Mouse (Mus musculus) heart, postnatal 25 days (tissue): ENCODE data around the gene Cacnb4. TPM values are rescaled to one million over a fixed set of nuclear protein-coding genes. Genes with fewer than 3 reads are reported as not detected.
A peak's percentile ranks its signal among the peaks of the same experiment; 100 is the strongest.

ENCODE experiments used
- DNase-seq: peaks from one replicate; pipeline ENCODE4 v3.0.0; 2022; ENCODE audit warnings: low spot score
- intact Hi-C: fragments of 180-260 bp; cut with DNase I; formaldehyde crosslinking; loops from one replicate; pipeline ENCODE4 v1.15.1; 2025
- total RNA-seq, 2 experiments: library from RNA; stranded (reverse); gene quantifications; 2 replicates each; pipeline ENCODE4 v1.2.3; 2021

The Cacnb4 gene
- total RNA-seq, 2 experiments from 2014 or later: 0.36 to 1.2 TPM

GRCm38 (mm10) chr2:52607857-52608485 is 68.7 kb downstream of the Cacnb4 start:
- no peak for DNase-seq
- intact Hi-C loops: loop anchor here (5.0 kb wide), 1 partner anchor 386 kb away; no protein-coding TSS in a partner anchor

DNA sequence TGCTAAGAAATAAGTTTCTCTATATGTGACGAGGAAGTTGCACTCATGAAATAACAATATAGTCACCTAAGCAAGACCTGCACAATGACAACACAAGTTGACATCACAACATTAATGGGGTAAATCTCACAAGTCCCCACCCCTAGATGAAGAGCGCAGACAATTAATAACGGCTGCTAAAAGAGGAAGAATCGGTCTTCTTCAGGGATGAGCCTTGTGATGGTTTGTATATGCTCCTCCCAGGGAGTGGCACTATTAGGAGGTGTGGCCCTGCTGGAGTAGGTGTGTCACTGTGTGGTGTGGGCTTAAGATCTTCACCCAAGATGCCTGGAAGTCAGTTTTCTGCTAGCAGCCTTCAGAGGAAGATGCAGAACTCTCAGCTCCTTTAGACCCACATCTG is 70.3 kb downstream of the Cacnb4 start:
- DNase-seq: no peak
- intact Hi-C loops: loop anchor here (5.0 kb wide), 1 partner anchor 384 kb away; no protein-coding TSS in a partner anchor

- intact Hi-C loops: loop anchor here (1.0 to 5.0 kb wide), 2 partner anchors 343 to 383 kb away; no protein-coding TSS in a partner anchor
- DNase-seq: no peak
These were observed 71.3 kb downstream of the Cacnb4 start for GRCm38 (mm10) chr2:52605321-52605720.

GRCm38 (mm10) chr2:52604651-52605020 is 72.0 kb downstream of the Cacnb4 start:
- no peak for DNase-seq
- intact Hi-C loops: loop anchor here (1.0 to 5.0 kb wide), 2 partner anchors 342 to 382 kb away; no protein-coding TSS in a partner anchor

DNA sequence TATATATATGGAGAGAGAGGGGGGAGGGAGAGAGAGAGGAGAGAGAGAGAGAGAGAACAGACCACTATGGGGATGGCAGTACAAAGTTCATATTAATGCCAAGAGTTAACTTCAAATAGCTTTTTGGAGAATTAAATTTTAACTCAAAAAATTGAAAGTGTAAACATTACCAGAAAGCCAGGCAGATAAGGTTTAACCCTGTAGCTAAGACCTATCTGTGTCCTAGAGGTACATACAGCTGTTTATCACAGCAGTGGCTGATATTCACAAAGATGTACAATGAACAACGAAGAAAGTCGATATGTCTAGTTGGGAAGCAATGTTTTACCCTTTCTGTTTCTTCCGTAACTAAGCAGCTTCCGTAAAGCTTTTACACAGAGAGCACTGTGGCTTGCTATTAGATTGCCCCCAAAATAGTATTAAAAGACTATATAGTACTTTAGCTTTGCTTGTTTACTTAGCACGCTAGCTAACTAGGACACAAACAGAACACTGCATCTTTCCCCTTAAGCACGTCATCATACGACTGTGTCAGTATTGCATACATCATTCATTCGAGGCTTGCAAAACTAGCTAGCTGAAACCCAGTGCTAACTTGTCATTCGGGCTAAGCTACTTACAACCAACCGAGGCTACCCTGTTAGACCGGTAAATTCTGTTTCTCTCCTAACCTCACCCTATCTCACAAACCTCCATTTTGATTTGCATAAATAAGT is 72.5 kb downstream of the Cacnb4 start:
- intact Hi-C loops: no loop called here
- DNase-seq: no peak

DNA sequence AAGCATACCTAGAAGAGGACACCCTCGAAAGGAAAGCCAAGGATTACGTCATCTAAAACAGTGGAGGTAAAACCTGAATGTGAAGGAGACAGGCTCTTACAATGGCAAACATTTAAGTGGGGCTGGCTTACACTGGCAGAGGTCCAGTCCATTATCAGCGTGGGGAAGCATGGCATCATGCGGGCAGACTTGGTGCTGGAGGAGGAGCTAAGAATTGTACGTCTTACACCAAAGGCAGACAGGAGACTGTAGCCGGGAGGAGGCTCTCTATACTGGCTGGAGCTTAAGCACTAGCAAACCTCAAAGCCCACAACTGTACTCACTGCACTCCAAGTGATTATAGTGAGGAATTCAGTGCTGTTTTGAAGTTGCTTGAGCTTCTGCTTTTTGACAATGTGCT is 73.2 kb downstream of the Cacnb4 start:
- no peak for DNase-seq
- intact Hi-C loops: no loop called here

DNA sequence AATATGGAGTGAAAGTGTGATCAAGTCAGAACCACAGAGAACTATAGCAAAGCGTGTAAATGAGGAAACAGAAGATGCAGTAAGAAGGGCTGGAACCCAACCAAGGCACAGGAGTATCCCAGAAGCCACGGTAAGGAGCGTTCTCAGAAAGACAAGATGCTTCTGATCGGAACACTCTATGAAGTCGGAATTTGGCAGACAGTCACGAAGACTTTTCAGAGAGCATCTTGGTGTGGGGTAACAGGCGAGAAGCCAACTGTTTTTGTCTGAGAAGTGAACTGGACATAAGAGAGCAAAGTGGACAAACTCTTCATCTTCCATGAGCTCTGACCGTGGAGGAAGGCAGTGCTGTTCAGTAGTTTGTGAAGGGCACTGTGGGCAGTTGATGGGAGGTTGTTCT is 73.7 kb downstream of the Cacnb4 start:
- no peak for DNase-seq
- intact Hi-C loops: no loop called here

GRCm38 (mm10) chr2:52602228-52602627 is 74.4 kb downstream of the Cacnb4 start:
- no peak for DNase-seq
- intact Hi-C loops: no loop called here

- intact Hi-C loops: no loop called here
These were observed 79.1 kb downstream of the Cacnb4 start for GRCm38 (mm10) chr2:52597511-52597910.

DNA sequence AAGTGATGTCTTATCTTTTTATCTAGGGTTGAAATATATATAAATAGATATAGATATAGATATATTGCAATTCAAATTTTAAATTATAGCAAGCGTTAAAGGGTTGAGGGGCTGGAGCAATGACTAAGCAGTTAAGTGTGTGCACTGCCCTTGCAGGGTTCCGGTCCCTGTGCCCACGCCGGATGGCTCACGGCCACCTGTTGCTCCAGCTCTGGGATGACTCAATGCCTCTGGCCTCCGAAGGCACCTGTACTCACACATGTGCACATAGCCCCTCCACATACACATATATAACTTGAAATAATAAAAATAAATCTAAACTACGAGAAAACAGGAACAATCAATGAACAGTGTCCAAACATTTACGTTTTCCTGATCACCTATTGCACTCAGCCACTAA is 82.8 kb downstream of the Cacnb4 start:
- DNase-seq: no peak
- intact Hi-C loops: loop anchor here (5.0 kb wide), 3 partner anchors 107 to 292 kb away; no protein-coding TSS in a partner anchor

More at GRCm38 (mm10) chr2:52597511-52597910, 79.1 kb downstream of the Cacnb4 start:
- DNase-seq: no peak

DNA sequence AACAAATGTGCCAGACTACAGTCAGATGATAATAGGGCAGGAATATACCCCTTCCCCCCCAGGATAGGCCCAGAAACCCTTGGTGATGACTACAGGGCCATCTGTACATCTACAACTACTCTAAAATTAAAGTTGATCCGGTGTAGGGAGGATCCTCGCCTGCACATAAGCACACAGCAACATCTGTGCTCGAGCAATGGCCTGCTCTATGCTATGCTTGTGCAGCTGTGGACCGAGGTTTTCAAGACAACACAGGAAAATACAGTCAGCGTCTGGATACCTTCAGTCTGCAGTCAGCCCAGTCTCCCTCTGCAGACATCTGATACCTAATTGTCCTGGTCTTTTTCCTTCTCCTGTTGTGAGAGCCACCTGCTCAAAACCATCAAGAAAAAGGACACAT is 83.4 kb downstream of the Cacnb4 start:
- intact Hi-C loops: loop anchor here (5.0 kb wide), 3 partner anchors 106 to 291 kb away; no protein-coding TSS in a partner anchor
- DNase-seq: no peak

DNA sequence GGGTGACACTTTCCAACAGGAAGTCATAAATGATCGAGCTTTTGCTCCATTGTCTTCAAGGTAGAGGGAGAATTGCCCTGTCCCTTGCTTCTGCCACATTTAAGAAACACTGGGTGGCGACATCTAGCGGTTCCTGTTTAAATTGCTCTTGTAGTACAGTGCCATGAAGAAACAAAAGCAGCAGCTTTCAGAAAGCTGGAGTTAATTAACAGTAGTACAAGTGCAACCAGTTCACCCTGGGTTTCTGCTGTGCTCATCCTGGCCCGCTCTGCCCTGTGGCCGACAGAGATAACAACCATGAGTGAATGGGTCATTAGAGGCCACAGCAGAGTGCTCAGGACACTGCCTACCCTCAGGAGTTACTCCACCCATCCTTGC is 85.7 kb downstream of the Cacnb4 start:
- intact Hi-C loops: loop anchor here (1.0 to 5.0 kb wide), 4 partner anchors 104 to 329 kb away; no protein-coding TSS in a partner anchor
- DNase-seq: peak; percentile 61

GRCm38 (mm10) chr2:52590340-52590969 is 86.2 kb downstream of the Cacnb4 start:
- no peak for DNase-seq

DNA sequence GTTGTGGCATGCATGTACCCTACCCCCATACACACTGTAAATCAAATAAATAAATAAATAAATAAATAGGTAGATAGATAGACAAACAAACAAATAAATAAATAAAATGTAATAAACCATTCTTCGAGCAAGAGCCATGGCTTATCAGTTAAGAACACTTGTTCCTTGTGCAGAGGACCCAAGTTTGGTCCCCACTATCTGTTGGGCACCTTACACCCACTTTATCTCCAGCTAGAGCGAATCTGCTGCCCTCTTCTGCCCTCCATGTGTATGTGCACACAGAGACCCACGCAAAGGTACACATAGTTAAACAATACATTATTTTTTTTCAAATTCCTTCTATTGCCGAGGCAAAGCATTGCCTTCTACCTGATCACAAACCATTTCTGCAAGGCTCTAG is 87.1 kb downstream of the Cacnb4 start:
- intact Hi-C loops: no loop called here

More at GRCm38 (mm10) chr2:52590340-52590969, 86.2 kb downstream of the Cacnb4 start:
- intact Hi-C loops: loop anchor here (5.0 kb wide), 3 partner anchors 103 to 288 kb away; no protein-coding TSS in a partner anchor

DNA sequence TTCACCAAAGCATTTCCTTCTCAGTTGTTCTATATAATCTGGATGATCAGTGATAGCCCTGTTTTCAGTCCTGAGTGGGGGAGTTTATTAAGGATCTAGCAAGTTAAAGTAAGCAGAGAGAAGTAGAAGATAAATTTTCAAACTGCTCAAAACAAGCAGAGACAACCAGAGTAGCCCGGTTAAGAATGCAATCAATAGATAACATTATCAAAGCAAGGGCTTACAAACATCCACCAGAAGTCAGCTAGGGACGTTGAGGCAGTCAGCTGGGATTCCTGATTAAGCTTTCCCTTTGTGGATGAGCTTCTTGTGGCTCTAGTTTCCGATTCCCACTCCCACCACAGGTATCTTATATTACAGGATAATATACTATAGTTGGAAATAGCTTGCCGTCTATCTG is 91.2 kb downstream of the Cacnb4 start:
- intact Hi-C loops: no loop called here
- DNase-seq: no peak

More for the DNA sequence above, 87.1 kb downstream of the Cacnb4 start:
- DNase-seq: no peak

DNA sequence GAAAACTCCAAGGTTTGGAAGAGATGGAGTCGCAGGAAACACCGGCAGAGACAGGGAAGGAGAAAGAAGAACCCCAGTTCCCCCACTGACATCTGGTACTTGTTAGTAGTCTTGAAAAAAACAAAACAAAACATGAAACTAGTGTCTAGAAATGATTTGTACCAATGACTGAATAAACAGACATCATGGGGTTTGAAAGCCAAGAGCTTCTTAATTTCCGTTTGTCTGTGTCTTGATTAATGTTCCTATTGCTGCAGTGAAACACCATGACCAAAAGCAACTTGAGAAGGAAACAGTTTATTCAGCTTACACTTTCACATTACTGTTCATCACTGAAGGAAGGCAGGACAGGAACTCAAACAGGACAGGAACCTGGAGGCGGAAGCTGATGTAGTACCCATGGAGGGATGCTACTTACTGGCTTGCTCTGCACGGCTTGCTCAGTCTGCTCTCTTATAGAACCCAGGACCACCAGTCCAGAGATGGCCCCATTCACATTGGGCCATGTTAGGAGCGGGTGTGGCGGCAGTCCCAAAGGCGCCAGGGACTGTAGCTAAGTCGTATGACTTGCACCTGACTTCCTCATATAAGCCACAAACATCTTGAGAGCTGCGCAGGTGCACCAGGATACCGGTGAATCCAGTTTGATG is 95.4 kb downstream of the Cacnb4 start:
- intact Hi-C loops: no loop called here
- DNase-seq: no peak

DNA sequence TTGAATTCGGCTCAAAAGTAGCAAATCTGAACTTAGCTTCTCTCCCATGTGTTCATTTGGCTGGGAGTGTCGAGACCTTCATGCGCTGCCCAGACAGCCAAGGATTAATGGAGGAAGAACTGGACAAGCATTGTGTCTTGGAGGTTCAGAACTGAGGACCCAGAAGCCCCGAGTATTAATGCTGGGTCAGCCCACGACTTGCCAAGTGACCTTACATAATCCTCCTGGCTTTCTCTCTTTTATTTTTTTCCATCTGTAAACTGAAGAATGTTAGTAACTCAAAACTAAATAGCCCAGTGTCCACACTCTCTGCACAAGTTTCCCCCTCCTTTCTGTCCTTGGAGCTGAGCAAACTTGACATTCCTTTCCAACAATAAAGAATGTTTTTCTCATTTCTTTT is 95.9 kb downstream of the Cacnb4 start:
- peak; percentile 51 for DNase-seq
- intact Hi-C loops: no loop called here

DNA sequence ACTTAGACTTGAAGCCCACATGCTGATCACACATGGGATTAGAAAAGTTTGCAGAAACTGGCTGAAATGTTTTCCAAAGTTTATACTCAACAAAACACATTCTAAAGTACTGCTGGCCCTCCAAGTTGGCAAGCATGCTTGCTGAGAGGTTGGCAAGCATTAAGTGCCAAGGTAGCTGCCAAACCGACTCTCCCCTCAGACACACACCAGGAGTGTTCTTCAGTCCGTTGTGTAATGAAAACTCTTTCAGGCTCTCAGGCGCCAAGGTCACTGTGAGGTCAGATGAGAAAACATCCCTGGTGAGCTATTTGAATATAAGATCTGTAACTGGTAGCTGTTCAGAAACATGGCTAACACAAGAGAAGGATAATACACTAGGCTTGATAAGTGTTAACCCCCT is 97.8 kb downstream of the Cacnb4 start:
- peak; percentile 51 for DNase-seq
- intact Hi-C loops: no loop called here

DNA sequence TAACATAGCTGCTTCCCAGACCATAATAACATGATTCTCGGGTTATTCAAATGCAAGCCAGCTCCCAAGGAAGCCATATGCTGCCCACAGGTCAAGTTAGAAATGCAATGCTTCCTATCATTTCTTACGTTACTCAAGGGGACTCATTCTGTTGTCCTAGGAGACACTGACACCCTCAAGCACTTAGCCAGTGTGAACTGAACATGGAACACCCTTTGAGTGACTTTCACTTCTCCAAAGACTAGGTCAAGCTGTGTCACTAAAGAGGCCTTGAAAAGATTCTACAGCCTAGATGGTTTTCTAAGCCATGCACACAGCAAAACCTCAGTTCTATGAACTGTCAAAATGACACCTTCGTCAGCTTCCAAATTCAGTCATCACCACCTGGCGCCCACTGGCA is 98.9 kb downstream of the Cacnb4 start:
- intact Hi-C loops: no loop called here
- no peak for DNase-seq

DNA sequence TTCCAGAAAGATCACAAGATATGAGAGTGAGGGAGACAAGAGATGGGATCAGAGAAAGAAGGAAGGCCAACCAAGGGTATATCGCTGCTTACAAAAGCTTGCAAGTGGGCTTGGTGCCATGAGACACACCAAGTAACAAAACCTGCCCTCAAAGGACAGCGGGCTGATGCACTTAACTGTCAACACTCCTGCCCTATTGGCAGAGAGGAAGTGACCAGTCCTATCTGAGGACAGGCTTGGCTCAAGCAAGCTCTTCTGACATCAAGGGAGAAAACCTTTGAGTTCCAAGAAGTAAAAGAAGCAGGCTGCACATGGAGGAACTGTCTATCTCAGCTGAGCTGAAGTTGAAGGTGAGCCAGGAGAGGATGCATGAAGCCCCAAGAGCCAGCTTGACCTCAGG is 100.1 kb downstream of the Cacnb4 start:
- intact Hi-C loops: no loop called here
- DNase-seq: peak; percentile 14
